Mouse (Mus musculus) heart, embryonic 12.5 days (tissue): Measurements from ENCODE around the gene Ceacam19. TPM values are rescaled to one million over a fixed set of nuclear protein-coding genes. Genes with fewer than 3 reads are reported as not detected.

ENCODE experiments used
- ATAC-seq: fragments of 200-750 bp; cut with Nextera tagmentation; 2 replicates; pipeline ENCODE4 v1.8.0; 2017; ENCODE audit warnings: moderate TSS enrichment, moderate library complexity; ENCODE audit not compliant: insufficient number of reproducible peaks, low FRiP score
- H3K27ac ChIP-seq: fragments of 300-500 bp; sonication (generic); 2 replicates; pipeline ENCODE4 v1.5.1; 2016; ENCODE audit warnings: mild to moderate bottlenecking, moderate library complexity; ENCODE audit not compliant: poor library complexity, severe bottlenecking
- H3K27me3 ChIP-seq: fragments of 300-500 bp; sonication (generic); replicated peaks from 2 replicates; pipeline ENCODE4 v1.6.1; 2016; ENCODE audit warnings: mild to moderate bottlenecking, moderate library complexity
- H3K36me3 ChIP-seq: fragments of 300-500 bp; sonication (generic); 2 replicates; pipeline ENCODE4 v1.6.1; 2016; ENCODE audit warnings: mild to moderate bottlenecking, moderate library complexity
- H3K4me1 ChIP-seq: fragments of 300-500 bp; sonication (generic); replicated peaks from 2 replicates; pipeline ENCODE4 v1.6.1; 2016; ENCODE audit warnings: mild to moderate bottlenecking
- H3K4me2 ChIP-seq: fragments of 300-500 bp; sonication (generic); 2 replicates; pipeline ENCODE4 v1.6.1; 2016; ENCODE audit warnings: mild to moderate bottlenecking, moderate library complexity
- H3K4me3 ChIP-seq: fragments of 300-500 bp; sonication (generic); 2 replicates; pipeline ENCODE4 v1.5.1; 2016; ENCODE audit warnings: mild to moderate bottlenecking
- H3K9ac ChIP-seq: fragments of 300-500 bp; sonication (generic); 2 replicates; pipeline ENCODE4 v1.6.1; 2016; ENCODE audit warnings: mild to moderate bottlenecking, moderate library complexity
- H3K9me3 ChIP-seq: fragments of 300-500 bp; sonication (generic); replicated peaks from 2 replicates; pipeline ENCODE4 v1.6.1; 2016; ENCODE audit warnings: mild to moderate bottlenecking, moderate library complexity
- WGBS: fragments of 180-500 bp; shearing (Covaris S2); methylation state at CpG from one replicate; pipeline ENCODE4 v1.1.7; 2016; 5-methylcytosine and 5-hydroxymethylcytosine counted together
- polyA plus RNA-seq: library from polyadenylated mRNA; unstranded; fragments of >200 nt; fragmentation: Nextera tagmentation; extraction: Ambion mirVana; gene quantifications from 2 replicates; pipeline ENCODE4 v1.2.1, GENCODE M21; 2016

Ceacam19 gene
- polyA plus RNA-seq, 1 experiment from 2014 or later = not detected

DNA sequence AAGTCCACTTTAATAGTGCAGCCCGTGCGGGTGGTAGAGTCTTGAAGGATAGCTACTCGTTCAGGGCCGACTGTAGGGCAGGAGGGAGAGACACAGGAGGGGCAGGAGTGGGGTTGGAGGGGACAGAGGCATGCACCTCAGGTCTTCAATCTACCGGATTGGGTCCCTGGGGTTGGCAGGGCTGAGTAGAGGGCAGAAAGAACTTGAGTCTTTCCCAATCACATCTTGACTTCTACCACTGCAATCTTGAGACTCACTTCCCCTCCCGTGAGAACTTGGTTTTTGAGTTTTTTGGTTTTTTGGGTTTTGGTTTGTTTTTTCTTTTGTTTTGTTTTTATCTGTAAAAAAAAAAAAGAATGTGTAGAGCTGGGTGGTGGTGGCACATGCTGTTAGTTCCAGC, 31.5 kb downstream of the Ceacam19 start:
- Histone ChIP-seq H3K4me1 (peaks cover 6% of the 10 kb centered on the region), H3K4me2 (no peak overlapping the region), H3K36me3 (no peaks in the 10 kb centered on the region), H3K4me3 (no peak overlapping the region), H3K9me3 (no peaks in the 10 kb centered on the region), H3K9ac (no peak overlapping the region), H3K27me3 (peaks cover 45% of the 10 kb centered on the region), H3K27ac (no peak overlapping the region)
- no peak for ATAC-seq
- 74% methylated on average over 6 of the region's 6 CpGs for WGBS

DNA sequence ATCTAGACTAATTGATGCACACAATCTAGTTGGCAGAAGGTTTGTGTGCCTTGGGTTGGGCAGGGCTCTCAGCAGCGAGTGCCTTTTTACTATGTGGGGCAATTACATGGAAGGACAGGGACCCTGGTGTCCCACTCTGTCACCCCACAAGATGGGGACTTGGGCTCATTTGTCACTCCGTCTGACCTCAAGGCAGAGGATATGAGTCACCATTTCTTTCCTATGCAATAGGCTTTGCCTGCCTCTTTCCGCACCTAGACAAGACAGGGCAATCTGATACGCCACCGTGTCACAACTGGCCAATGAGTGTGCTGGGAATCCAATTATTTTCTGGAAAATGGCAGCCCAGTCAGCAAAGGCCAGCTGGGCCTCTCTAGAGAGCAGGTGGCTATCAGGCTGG, 32.1 kb downstream of the Ceacam19 start:
- H3K27me3 ChIP-seq = peaks cover 49% of the 10 kb centered on the region
- ATAC-seq = no peak

DNA sequence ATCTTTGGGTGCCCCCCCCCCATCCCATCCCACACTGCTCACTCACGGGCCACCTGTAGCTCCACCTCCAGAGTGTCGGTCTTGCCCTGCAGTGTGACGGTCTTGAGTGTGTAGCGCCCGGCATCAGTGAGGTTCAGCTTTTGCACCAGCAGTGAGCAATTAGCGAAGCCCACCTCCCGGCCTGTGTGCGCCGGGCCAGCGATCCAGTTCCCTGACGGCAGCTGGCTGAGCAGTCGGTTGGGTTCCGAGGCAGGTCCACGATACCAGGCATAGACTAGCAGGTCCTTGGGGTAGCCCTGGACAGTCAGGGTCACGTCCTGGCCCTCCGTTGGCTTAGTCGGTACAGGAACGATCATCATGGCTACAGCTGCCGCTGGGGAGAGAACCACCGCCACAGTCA, 34.2 kb downstream of the Ceacam19 start:
- peaks cover 57% of the 10 kb centered on the region for H3K27me3 ChIP-seq
- WGBS = 79% methylated on average over 20 of the region's 20 CpGs
- ATAC-seq = no peak

More for the DNA sequence above, 32.1 kb downstream of the Ceacam19 start:
- H3K27ac ChIP-seq = no peak overlapping the region
- 61% methylated on average over 5 of the region's 5 CpGs for WGBS
- H3K9ac ChIP-seq = no peak overlapping the region
- no peak overlapping the region for H3K4me3 ChIP-seq
- H3K4me2 ChIP-seq = no peak overlapping the region
- peaks cover 6% of the 10 kb centered on the region for H3K4me1 ChIP-seq
- H3K36me3 ChIP-seq = no peaks in the 10 kb centered on the region
- H3K9me3 ChIP-seq = no peaks in the 10 kb centered on the region

GRCm38 (mm10) chr7:19851858-19852570, 35.8 kb downstream of the Ceacam19 start, which contains the start of gene Gm19345:
Gm19345 (plus strand) TSS chr7:19852003.
- no peak within 1 kb of the TSS for H3K27ac ChIP-seq
- no peak within 1 kb of the TSS for H3K9ac ChIP-seq
- H3K36me3 ChIP-seq = no peaks in the 10 kb centered on the region
- H3K4me2 ChIP-seq = peak within 1 kb of the TSS; percentile 50
- ATAC-seq = peak; percentile 43; the same call in 1 of the 2 replicates
- H3K27me3 ChIP-seq = peaks cover 50% of the 10 kb centered on the region
- H3K9me3 ChIP-seq = no peaks in the 10 kb centered on the region
- WGBS = 7% methylated on average over 31 of the region's 33 CpGs
- H3K4me1 ChIP-seq = peaks cover 16% of the 10 kb centered on the region
- H3K4me3 ChIP-seq = peak within 1 kb of the TSS; percentile 29

More for the DNA sequence above, 34.2 kb downstream of the Ceacam19 start:
- Histone ChIP-seq H3K36me3 (no peaks in the 10 kb centered on the region), H3K27ac (no peak overlapping the region), H3K9me3 (no peaks in the 10 kb centered on the region), H3K4me1 (peaks cover 6% of the 10 kb centered on the region), H3K4me2 (no peak overlapping the region), H3K9ac (no peak overlapping the region), H3K4me3 (no peak overlapping the region)

DNA sequence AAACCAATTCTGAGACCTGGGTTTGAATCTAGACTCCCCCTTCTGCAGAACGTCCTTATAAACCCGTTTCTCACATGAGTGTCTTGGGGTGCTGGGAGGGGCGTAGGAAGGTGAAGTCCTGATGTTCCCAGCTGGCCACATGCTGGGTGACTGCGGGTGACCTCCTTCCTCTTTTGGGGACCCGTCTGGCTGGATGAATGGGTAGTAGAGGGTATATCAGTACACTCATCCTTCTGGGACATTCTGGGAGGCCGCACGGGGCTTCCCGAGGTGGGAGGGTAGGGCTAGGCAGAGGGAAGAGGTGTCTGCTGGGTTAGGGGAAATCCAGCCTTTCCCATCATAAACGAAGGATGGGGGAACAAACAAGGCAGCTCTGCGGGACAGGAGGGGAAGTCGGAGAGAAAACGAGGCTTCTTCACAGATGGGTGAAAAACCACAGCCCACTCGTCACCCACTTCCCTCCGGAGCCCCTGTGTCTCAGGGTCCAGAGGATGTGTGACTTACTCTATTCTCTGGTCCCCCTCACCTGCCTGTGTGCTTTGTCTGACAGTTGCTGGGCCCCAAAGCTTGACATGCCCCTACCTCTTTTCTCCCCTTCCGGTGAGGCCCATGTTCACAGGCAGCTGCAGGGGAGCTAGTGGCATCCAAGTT, 43.1 kb downstream of the Ceacam19 start:
- Histone ChIP-seq H3K9me3 (no peaks in the 10 kb centered on the region), H3K4me3 (no peak overlapping the region), H3K36me3 (no peaks in the 10 kb centered on the region), H3K4me2 (no peak overlapping the region), H3K4me1 (peaks cover 10% of the 10 kb centered on the region), H3K27ac (no peak overlapping the region), H3K9ac (no peak overlapping the region), H3K27me3 (peaks cover 50% of the 10 kb centered on the region)
- no peak for ATAC-seq
- 56% methylated on average over 15 of the region's 15 CpGs for WGBS

- no peak overlapping the region for H3K9ac ChIP-seq
- 2% methylated on average over 11 of the region's 11 CpGs for WGBS
- no peak overlapping the region for H3K27ac ChIP-seq
- H3K9me3 ChIP-seq = no peaks in the 10 kb centered on the region
- H3K4me3 ChIP-seq = no peak overlapping the region
- no peak overlapping the region for H3K4me2 ChIP-seq
- peaks cover 47% of the 10 kb centered on the region for H3K27me3 ChIP-seq
- ATAC-seq = peak; percentile 43; the same call in 1 of the 2 replicates
- peaks cover 10% of the 10 kb centered on the region for H3K4me1 ChIP-seq
- H3K36me3 ChIP-seq = no peaks in the 10 kb centered on the region
These were observed 44.2 kb downstream of the Ceacam19 start for GRCm38 (mm10) chr7:19843561-19843960.

DNA sequence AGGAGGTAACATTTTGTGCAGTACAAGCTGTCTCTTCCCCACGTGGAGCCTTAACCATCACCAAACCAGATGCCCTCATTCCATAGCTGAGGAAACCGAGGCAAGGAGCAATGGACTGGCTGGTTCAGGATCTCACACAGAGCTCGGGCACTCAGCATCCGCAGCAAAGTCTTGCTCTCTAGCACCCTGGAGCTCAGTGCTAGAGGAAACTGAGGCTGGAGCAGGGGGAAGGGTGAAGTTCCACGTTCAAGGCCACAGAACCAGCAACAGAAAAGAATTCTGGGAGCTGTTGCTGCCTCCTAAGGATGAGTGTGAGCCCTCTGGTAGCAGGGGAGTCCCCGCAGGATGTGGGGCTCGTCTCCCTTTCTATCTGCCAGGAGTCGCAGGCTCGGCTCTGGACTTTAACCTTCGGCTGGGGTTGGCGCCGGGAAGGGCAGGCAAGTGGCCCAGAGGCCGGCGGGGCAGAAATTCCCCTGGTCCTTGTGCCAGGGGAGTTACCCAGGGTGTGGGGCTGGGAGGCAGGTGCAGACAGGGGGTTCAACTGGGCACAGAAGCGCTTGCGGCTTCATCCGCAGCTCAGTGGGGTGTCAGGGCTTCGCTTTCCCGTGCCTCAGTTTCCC, 44.8 kb downstream of the Ceacam19 start:
- ATAC-seq = no peak
- Histone ChIP-seq H3K4me3 (no peak overlapping the region), H3K9ac (no peak overlapping the region), H3K27ac (no peak overlapping the region), H3K4me2 (no peak overlapping the region), H3K27me3 (peaks cover 47% of the 10 kb centered on the region), H3K9me3 (no peaks in the 10 kb centered on the region), H3K36me3 (no peaks in the 10 kb centered on the region), H3K4me1 (peaks cover 10% of the 10 kb centered on the region)
- 22% methylated on average over 19 of the region's 19 CpGs for WGBS

- no peaks in the 10 kb centered on the region for H3K9me3 ChIP-seq
- 78% methylated on average over 21 of the region's 21 CpGs for WGBS
- no peaks in the 10 kb centered on the region for H3K36me3 ChIP-seq
These were observed 45.9 kb downstream of the Ceacam19 start for GRCm38 (mm10) chr7:19841686-19842413.

GRCm38 (mm10) chr7:19840936-19841335, 46.8 kb downstream of the Ceacam19 start:
- no peak overlapping the region for H3K27ac ChIP-seq
- H3K4me3 ChIP-seq = no peak overlapping the region
- H3K36me3 ChIP-seq = no peaks in the 10 kb centered on the region
- H3K9ac ChIP-seq = no peak overlapping the region
- H3K27me3 ChIP-seq = peaks cover 35% of the 10 kb centered on the region
- no peak overlapping the region for H3K4me2 ChIP-seq
- ATAC-seq = no peak
- no peaks in the 10 kb centered on the region for H3K4me1 ChIP-seq
- H3K9me3 ChIP-seq = no peaks in the 10 kb centered on the region
- WGBS = 78% methylated on average over 3 of the region's 3 CpGs

More at GRCm38 (mm10) chr7:19841686-19842413, 45.9 kb downstream of the Ceacam19 start:
- H3K4me2 ChIP-seq = no peak overlapping the region
- H3K27ac ChIP-seq = no peak overlapping the region
- H3K9ac ChIP-seq = no peak overlapping the region
- ATAC-seq = no peak
- peaks cover 43% of the 10 kb centered on the region for H3K27me3 ChIP-seq
- H3K4me3 ChIP-seq = no peak overlapping the region
- H3K4me1 ChIP-seq = no peaks in the 10 kb centered on the region

DNA sequence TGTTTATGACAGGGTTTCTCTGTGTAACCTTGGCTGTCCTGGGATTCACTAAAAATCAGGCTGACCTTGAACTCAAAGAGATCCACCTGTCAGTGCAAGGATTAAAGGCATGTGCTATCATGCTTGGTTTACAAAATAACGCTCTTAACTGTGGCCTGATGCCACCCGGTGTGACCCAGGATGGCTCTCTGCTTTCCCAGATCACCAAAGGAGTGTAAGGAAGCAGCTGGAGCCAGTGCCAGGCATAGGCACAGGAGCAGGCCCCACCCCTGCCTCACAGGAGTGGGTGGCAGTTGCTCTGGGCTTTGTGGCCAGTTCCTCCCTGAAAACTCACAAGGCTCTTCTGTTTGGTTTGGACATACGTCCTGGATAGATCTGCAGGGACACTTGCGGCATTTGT, 47.4 kb downstream of the Ceacam19 start:
- H3K27ac ChIP-seq = no peak overlapping the region
- H3K9me3 ChIP-seq = no peaks in the 10 kb centered on the region
- no peak overlapping the region for H3K4me2 ChIP-seq
- no peaks in the 10 kb centered on the region for H3K4me1 ChIP-seq
- 74% methylated on average over 4 of the region's 4 CpGs for WGBS
- no peak overlapping the region for H3K4me3 ChIP-seq
- H3K36me3 ChIP-seq = no peaks in the 10 kb centered on the region
- no peak for ATAC-seq
- peaks cover 29% of the 10 kb centered on the region for H3K27me3 ChIP-seq
- H3K9ac ChIP-seq = no peak overlapping the region

- Histone ChIP-seq H3K27ac (no peak overlapping the region), H3K36me3 (no peaks in the 10 kb centered on the region), H3K4me1 (0 out of 2 replicates have a peak, but pooled peaks cover 2% of the 10 kb centered on the region), H3K4me2 (no peak overlapping the region), H3K9ac (no peak overlapping the region), H3K9me3 (no peaks in the 10 kb centered on the region), H3K4me3 (no peak overlapping the region), H3K27me3 (0 out of 2 replicates have a peak, but pooled peaks cover 5% of the 10 kb centered on the region)
- ATAC-seq = no peak
- WGBS = 52% methylated on average over 3 of the region's 3 CpGs
These were observed 50.9 kb downstream of the Ceacam19 start for GRCm38 (mm10) chr7:19836843-19837242.
